Mouse (Mus musculus) CH12.LX (cell line): ENCODE data around the gene Gss.

Experiments
- ETS1 ChIP-seq: conservative IDR thresholded peaks from 2 replicates; pipeline ENCODE4 v1.6.1; 2012; ENCODE audit warnings: low read depth, mild to moderate bottlenecking, inconsistent platforms, low read length, improper control_type of control experiment, moderate library complexity
- ZC3H11A ChIP-seq: IDR thresholded peaks from 2 replicates; pipeline ENCODE4 v1.6.1; 2012; ENCODE audit warnings: low read depth, mild to moderate bottlenecking, inconsistent platforms, low read length, improper control_type of control experiment

- TF ChIP-seq ETS1 (no peak), ZC3H11A (no peak)
These were observed 68.9 kb downstream of the Gss start for GRCm38 (mm10) chr2:155523706-155524105.
